Mouse (Mus musculus) liver, postnatal 0 days (tissue): ENCODE data around the gene Wnt7b.

ENCODE experiments used
- CTCF ChIP-seq: sonication (generic); IDR thresholded peaks from 2 replicates; pipeline ENCODE4 v1.5.1; 2016; ENCODE audit warnings: antibody characterized with exemption, low read depth
- EP300 ChIP-seq: IDR thresholded peaks from 2 replicates; pipeline ENCODE4 v1.6.1; 2016; ENCODE audit warnings: antibody characterized with exemption, low read depth, mild to moderate bottlenecking

GRCm38 (mm10) chr15:85598443-85598842 is 16.2 kb upstream of the Wnt7b start:
- TF ChIP-seq CTCF (no peak), EP300 (no peak)
